Mouse (Mus musculus) hindbrain, postnatal 0 days (tissue): ENCODE measurements around the gene Flot1. TPM values are rescaled to one million over a fixed set of nuclear protein-coding genes. Genes with fewer than 3 reads are reported as not detected.

Experiments
- ATAC-seq: fragments of 200-750 bp; cut with Nextera tagmentation; 2 replicates; pipeline ENCODE4 v1.8.0; 2017; ENCODE audit warnings: mild to moderate bottlenecking, moderate TSS enrichment, moderate library complexity
- DNase-seq: peaks from one replicate; pipeline ENCODE4 v3.0.0-alpha.2; 2015; ENCODE audit warnings: low spot score
- H3K27ac ChIP-seq: fragments of 300-500 bp; sonication (generic); 2 replicates; pipeline ENCODE4 v1.5.1; 2014; ENCODE audit warnings: mild to moderate bottlenecking
- H3K27me3 ChIP-seq: fragments of 300-500 bp; sonication (generic); 2 replicates; pipeline ENCODE4 v1.6.1; 2014; ENCODE audit warnings: low read length, mixed read lengths; ENCODE audit not compliant: insufficient read depth
- H3K36me3 ChIP-seq: fragments of 300-500 bp; sonication (generic); 2 replicates; pipeline ENCODE4 v1.6.1; 2014; ENCODE audit warnings: low read length, mixed read lengths; ENCODE audit not compliant: insufficient read depth
- H3K4me1 ChIP-seq: fragments of 300-500 bp; sonication (generic); 2 replicates; pipeline ENCODE4 v1.6.1; 2014; ENCODE audit warnings: antibody characterized with exemption, low read length, mixed read lengths; ENCODE audit not compliant: insufficient read depth
- H3K4me2 ChIP-seq: fragments of 300-500 bp; sonication (generic); 2 replicates; pipeline ENCODE4 v1.6.1; 2014; ENCODE audit warnings: low read depth, mild to moderate bottlenecking, low read length, moderate library complexity, mixed read lengths
- H3K4me3 ChIP-seq: fragments of 300-500 bp; sonication (generic); 2 replicates; pipeline ENCODE4 v1.5.1; 2014; ENCODE audit warnings: low read length
- H3K9ac ChIP-seq: fragments of 300-500 bp; sonication (generic); replicated peaks from 2 replicates; pipeline ENCODE4 v1.6.1; 2014; ENCODE audit warnings: mild to moderate bottlenecking, low read length, moderate library complexity, mixed read lengths
- H3K9me3 ChIP-seq: fragments of 300-500 bp; sonication (generic); 2 replicates; pipeline ENCODE4 v1.6.1; 2016; ENCODE audit warnings: low read length, mixed read lengths
- CTCF ChIP-seq: IDR thresholded peaks from 2 replicates; pipeline ENCODE4 v1.5.1; 2016; ENCODE audit warnings: antibody characterized with exemption, control low read depth, low read depth
- WGBS: fragments of 180-500 bp; shearing (Covaris S2); extraction: QIAGEN DNeasy Blood & Tissue Kit; methylation state at CpG from one replicate; pipeline ENCODE4 v1.1.7; 2014; 5-methylcytosine and 5-hydroxymethylcytosine counted together
- polyA plus RNA-seq: library from polyadenylated mRNA; unstranded; fragments of >200 nt; fragmentation: Nextera tagmentation; extraction: Ambion mirVana; gene quantifications from 2 replicates; pipeline ENCODE4 v1.2.1, GENCODE M21; 2015
- total RNA-seq: library from RNA; depleted of rRNA; stranded (reverse); fragments of >200 nt; gene quantifications from 2 replicates; pipeline ENCODE4 v1.2.3, GENCODE M21; 2014

Flot1 gene
- total and polyA plus RNA-seq, 2 experiments from 2014 or later: 142 to 162 TPM

DNA sequence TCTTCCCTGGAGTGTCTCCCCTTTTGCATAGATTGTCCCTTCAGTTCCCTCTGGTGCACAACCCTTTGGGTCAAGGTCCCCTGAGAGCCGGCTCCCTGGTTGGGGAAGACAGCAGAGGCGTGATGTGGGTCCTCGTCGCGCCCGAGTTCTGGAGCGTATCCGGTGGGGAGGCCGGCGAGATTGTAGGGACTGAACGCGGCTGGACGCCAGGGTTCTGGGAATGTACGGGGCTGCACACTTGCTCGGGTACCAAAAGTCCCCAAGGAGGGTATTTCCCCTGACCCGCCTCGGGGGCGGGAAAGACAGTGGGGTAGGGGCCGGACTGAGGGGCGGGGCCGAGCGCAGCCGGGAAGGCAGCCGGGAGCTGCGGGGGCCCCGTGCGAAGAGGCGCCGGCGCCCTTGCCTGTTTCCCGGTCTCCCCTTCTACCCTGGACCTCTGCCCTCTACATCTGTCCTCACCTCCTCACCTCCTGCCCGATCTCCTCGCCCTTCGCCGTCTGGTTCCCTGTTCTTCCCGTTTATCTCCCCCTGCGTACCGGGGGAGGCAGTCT, 43.3 kb downstream of the Flot1 start:
- no peaks in the 10 kb centered on the region for H3K36me3 ChIP-seq
- peak overlapping the region; percentile 56 for H3K4me3 ChIP-seq
- H3K27me3 ChIP-seq: no peaks in the 10 kb centered on the region
- H3K4me1 ChIP-seq: peaks cover 19% of the 10 kb centered on the region
- DNase-seq (peak; percentile 74), ATAC-seq (peak; percentile 46)
- peak overlapping the region; percentile 95 for H3K27ac ChIP-seq
- WGBS: under 1% methylated on average over 23 of the region's 38 CpGs
- peak overlapping the region; percentile 93 for H3K4me2 ChIP-seq
- TF ChIP-seq CTCF: no peak
- no peaks in the 10 kb centered on the region for H3K9me3 ChIP-seq
- H3K9ac ChIP-seq: peak overlapping the region; percentile 84

GRCm38 (mm10) chr17:35866911-35867890, 44.2 kb downstream of the Flot1 start:
- Histone ChIP-seq H3K36me3 (no peaks in the 10 kb centered on the region), H3K4me3 (peak overlapping the region; percentile 56), H3K9me3 (no peaks in the 10 kb centered on the region), H3K4me1 (peaks cover 19% of the 10 kb centered on the region), H3K27me3 (no peaks in the 10 kb centered on the region), H3K4me2 (peak overlapping the region; percentile 93), H3K27ac (peak overlapping the region; percentile 95), H3K9ac (peak overlapping the region; percentile 84)
- no peak for ATAC-seq
- DNase-seq: peak; percentile 33
- peak; percentile 31; the same call in 1 of the 2 replicates for TF ChIP-seq CTCF
- WGBS: 8% methylated on average over 26 of the region's 26 CpGs

DNA sequence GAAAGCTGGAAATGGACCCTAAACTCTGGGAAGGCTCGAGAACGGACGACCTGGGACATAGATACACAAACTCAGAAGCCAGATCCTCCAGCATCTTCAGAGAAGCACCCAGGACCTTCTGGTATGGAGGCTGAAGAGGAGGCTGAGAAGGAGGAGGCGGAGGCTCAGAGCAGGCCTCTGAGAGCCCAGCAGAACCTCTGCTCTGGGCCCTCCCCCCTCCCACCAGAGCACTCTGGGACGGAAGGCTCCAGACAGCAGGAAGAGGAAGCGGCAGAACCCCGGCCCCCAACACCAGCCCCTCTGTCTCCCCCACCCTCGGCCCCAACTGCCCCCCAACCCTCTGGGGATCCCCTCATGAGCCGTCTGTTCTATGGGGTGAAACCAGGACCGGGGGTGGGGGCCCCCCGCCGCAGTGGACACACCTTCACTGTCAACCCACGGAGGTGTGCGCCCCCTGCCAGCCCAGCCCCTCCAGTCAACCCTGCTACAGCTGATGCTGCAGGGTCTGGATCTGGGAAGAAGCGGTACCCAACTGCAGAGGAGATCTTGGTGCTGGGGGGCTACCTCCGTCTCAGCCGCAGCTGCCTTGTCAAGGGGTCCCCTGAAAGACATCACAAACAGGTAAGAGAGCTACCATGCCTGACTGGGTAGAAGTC, 45.3 kb downstream of the Flot1 start:
- Histone ChIP-seq H3K27ac (peak overlapping the region; percentile 95), H3K9ac (peak overlapping the region; percentile 84), H3K4me2 (peak overlapping the region; percentile 93), H3K9me3 (no peaks in the 10 kb centered on the region), H3K4me1 (peaks cover 19% of the 10 kb centered on the region), H3K36me3 (no peaks in the 10 kb centered on the region), H3K27me3 (no peaks in the 10 kb centered on the region), H3K4me3 (peak overlapping the region; percentile 56)
- DNase-seq (no peak), ATAC-seq (no peak)
- 25% methylated on average over 16 of the region's 17 CpGs for WGBS
- no peak for TF ChIP-seq CTCF

- TF ChIP-seq CTCF: no peak
- Histone ChIP-seq H3K27ac (peak overlapping the region; percentile 95), H3K9me3 (no peaks in the 10 kb centered on the region), H3K4me1 (peaks cover 19% of the 10 kb centered on the region), H3K27me3 (no peaks in the 10 kb centered on the region), H3K36me3 (no peaks in the 10 kb centered on the region), H3K4me3 (peak overlapping the region; percentile 56), H3K9ac (peak overlapping the region; percentile 84), H3K4me2 (peak overlapping the region; percentile 93)
- ATAC-seq (no peak), DNase-seq (no peak)
- under 1% methylated on average over 7 of the region's 7 CpGs for WGBS
Observed at GRCm38 (mm10) chr17:35868961-35869345, 45.9 kb downstream of the Flot1 start.

- peaks cover 19% of the 10 kb centered on the region for H3K4me1 ChIP-seq
- DNase-seq (peak; percentile 58), ATAC-seq (no peak)
Observed at GRCm38 (mm10) chr17:35869346-35870067, 46.5 kb downstream of the Flot1 start.

More at GRCm38 (mm10) chr17:35869346-35870067, 46.5 kb downstream of the Flot1 start:
- H3K4me3 ChIP-seq: peak overlapping the region; percentile 56
- H3K27ac ChIP-seq: peak overlapping the region; percentile 95
- WGBS: 2% methylated on average over 7 of the region's 7 CpGs
- peak overlapping the region; percentile 84 for H3K9ac ChIP-seq
- H3K4me2 ChIP-seq: peak overlapping the region; percentile 93
- no peaks in the 10 kb centered on the region for H3K9me3 ChIP-seq
- no peaks in the 10 kb centered on the region for H3K27me3 ChIP-seq
- H3K36me3 ChIP-seq: no peaks in the 10 kb centered on the region
- TF ChIP-seq CTCF: no peak
